Mouse (Mus musculus) ovary, postnatal 36 days (tissue): ENCODE measurements around the gene Gclc.

Experiments used
- DNase-seq: peaks from one replicate; pipeline ENCODE4 v3.0.0; 2022; ENCODE audit warnings: low spot score, mixed read lengths

The Gclc gene

GRCm38 (mm10) chr9:77785466-77785865 lies 31.1 kb downstream of the Gclc start:
- DNase-seq, result no peak

DNA sequence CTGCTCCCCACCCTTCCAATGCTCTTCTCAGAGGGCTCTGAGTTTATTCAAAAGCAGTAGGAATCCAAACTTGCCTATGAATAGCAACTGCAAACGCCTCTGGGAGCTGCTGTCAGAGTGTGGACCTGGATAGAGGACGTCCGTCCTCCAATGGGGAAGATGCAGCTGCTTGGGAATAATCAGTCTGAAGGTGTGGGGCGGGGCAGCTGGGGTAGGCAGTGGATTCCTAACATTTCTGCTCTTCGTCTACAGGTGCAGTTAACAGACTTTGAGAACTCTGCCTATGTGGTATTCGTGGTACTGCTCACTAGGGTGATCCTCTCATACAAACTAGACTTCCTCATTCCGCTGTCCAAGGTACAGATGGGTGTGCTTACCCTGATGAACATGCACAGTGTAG lies 33.6 kb downstream of the Gclc start:
- DNase-seq, result no peak

- peak; percentile 41 for DNase-seq
Observed at GRCm38 (mm10) chr9:77789615-77790348, 35.4 kb downstream of the Gclc start.

- DNase-seq, result no peak
Observed at GRCm38 (mm10) chr9:77793838-77794237, 39.5 kb downstream of the Gclc start.

- DNase-seq, result peak; percentile 39
Observed at GRCm38 (mm10) chr9:77802461-77802860, 48.1 kb downstream of the Gclc start.

- no peak for DNase-seq
Observed at GRCm38 (mm10) chr9:77806426-77806825, 52.1 kb downstream of the Gclc start.

DNA sequence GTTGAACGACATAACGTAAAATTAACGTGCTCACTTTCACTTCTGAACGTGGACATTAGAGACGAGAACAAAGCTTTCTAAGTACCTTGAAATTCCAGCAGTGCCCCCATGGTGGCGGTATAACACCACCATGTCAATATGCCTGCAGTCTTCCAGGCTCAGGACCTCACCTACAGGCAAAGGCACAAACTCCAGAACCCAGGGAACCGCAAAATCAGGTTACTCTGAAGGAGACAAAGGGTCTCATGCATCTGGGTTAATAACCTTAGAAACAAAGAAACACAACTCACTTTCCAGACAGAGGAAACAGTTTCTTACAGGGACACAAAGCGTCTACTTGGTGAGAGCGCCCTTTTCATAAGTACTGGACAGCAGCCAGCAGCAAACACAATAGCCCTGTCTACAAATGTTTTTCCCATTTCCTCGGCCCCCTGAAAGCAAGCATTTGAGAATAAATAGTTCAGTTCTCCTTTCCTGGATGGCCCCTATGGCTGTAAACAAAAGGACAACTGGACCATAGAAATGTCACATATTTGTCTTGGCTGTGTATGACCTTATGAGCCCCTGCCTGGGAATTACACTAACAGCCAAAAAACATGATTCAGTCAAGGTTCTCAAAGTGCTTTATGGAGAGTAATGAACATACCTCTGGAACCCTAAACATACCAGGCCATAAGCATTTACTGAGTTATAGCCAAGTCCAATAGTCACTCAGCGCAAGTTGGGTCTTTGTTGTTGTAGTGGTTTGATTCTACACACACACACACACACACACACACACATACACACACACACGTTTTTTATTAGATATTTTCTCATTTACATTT lies 52.7 kb downstream of the Gclc start:
- DNase-seq, result peak; percentile 80

- DNase-seq, result no peak
Observed at GRCm38 (mm10) chr9:77808481-77808880, 54.1 kb downstream of the Gclc start.

GRCm38 (mm10) chr9:77818858-77819257 lies 64.5 kb downstream of the Gclc start:
- no peak for DNase-seq

DNA sequence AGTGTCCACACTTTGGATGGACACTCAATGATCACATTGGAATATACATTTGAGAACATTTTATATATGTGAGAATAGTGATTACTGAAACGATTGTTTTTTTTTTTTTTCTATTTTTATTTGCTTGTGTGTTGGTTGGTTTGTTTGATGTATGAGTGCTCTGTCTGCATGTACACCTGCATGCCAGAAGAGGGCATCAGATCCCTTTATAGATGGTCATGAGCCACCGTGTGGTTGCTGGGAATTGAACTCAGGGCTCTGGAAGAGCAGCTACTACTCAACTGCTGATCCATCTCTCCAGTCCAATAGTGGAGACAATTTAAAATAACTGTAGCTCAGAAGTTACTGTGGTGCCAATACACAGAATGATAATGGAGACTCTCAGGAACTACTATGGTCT lies 65.0 kb downstream of the Gclc start:
- no peak for DNase-seq

- DNase-seq, result no peak
Observed at GRCm38 (mm10) chr9:77820836-77821235, 66.5 kb downstream of the Gclc start.

DNA sequence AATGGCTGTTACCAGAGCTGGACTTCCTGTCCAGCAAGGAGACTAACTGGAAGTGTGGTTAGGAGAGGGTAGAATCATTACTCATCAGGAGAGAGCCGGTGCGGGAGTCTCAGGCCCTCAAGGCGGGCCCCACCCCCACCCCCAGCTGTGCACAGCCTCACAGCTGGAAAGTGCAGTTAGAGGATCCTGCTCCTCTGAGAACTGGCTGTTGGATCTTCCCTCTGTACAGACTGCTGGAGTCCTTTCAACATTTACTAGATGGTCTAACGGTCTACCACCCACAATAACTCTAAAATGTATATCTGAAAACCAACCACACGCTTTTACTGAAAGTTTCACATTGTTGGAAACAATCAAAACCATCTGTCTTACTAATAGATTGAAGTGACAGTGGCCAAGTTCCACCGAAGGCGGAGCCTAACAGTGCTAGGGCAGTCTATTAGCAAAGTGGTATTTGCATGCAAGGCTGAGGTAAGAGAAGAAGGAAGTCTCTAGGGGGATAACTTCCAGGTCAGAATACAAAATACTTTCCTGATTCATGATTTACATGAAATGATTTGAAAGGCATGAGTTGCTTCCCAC lies 71.1 kb downstream of the Gclc start:
- no peak for DNase-seq

GRCm38 (mm10) chr9:77826237-77826636 lies 71.9 kb downstream of the Gclc start:
- DNase-seq, result no peak

DNA sequence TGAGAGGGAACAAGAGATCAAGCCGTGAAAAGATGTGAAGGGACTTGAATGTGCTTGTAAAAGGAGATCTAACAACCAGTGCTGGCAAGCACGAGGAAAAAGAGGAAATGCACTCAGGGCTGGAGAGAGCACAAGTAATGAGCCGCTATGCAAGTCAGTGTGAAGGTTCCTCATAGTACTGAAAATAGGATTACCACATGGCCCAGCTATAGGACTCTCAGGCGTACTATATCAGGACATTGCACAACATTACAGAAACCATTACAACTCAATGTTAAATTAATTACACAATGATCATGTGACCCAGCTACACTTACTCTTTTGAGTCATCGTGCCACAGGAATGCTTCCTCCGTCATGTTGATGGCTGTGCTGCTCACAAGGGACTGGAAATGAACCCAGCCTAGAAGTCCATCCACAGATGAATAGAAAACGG lies 74.2 kb downstream of the Gclc start:
- DNase-seq, result no peak

DNA sequence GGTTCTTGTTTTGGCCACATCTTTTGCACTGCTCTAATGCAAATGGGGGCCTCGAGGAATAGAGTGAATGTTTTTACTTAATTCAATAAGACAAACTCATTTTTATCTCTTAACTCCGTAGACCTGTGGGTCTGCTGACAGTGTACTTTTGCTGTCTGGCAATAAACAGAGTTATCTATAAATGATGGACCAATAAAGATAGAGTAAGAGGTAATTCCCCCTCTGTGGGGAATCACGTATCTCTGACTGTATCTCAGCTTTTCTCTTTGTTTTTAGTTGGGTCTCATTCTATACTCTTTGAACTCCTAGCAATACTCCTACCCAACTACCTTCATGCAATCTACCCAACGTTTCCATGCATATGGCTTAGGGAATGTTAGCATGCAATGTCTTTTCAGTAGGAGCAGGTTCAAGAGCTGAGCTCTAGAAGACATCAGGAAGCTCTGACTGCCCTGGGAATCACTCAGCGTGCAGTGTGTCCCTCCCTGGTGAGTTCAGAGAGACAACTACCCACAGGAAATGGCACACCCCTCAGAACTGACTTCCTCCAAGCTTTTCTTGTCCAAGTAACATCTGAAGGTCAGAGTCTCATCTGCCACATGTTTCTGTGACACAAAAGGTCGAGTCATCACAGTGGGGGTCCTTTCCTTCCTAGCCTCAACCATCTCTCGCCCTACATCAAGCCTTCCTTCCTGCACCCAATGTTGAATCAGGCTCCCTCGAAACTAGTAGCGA lies 80.1 kb downstream of the Gclc start:
- DNase-seq, result no peak

- DNase-seq, result no peak
Observed at GRCm38 (mm10) chr9:77835122-77835521, 80.8 kb downstream of the Gclc start.

DNA sequence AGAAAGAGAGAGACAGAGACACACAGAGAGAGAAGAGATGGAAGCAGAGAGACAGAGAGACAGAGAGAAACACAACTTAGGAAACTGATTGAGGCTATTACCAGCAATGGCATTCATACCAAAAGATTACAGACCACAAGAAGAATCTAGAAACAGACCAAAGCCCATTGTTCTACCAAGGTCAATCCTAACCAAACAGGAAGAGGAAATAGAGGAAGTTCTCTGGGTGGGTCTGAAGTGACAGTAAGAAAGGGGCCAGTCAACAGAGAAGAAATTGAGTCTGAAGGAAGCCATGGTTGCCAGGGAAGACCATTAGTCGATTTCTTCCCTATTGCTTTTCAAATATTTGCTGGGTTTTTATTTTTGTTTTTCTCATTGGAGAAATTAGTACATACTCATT lies 81.4 kb downstream of the Gclc start:
- DNase-seq, result no peak

GRCm38 (mm10) chr9:77838586-77838985 lies 84.3 kb downstream of the Gclc start:
- no peak for DNase-seq
